ENCODE assay signal across 19 mouse cellular contexts in genomic region chr2:60711098-60711880, GRCm38 (mm10). TPM values are rescaled to one million over a fixed set of nuclear protein-coding genes. Genes with fewer than 3 reads are reported as not detected.
A peak's percentile ranks its signal among the peaks of the same experiment; 100 is the strongest.
DNase-seq lines count a peak whose midpoint lies in the region; ATAC-seq lines count a peak whose summit lies in the region.
"Had no signal": no experiment of that assay in that cellular context is flagged by ENCODE, and none has a peak within 500 bp of the region (broad histone marks: within the 10 kb centered on the region; RNA-seq: fewer than 3 reads in every experiment).

No protein-coding gene starts in this region.

- ATAC-seq in heart, embryonic 11.5 days (replicated peaks; ENCODE audit: insufficient number of reproducible peaks, low FRiP score, low TSS enrichment), result 0 out of 2 replicates have a peak, but pooled peaks have one; percentile 44
- ATAC-seq in kidney, embryonic 15.5 days (replicated peaks; ENCODE audit: low FRiP score), result no peak
- ATAC-seq in stomach, embryonic 14.5 days (ENCODE audit: insufficient number of reproducible peaks, insufficient read depth, low FRiP score, low read depth), result no peak
- ATAC-seq: forebrain, embryonic 13.5 days; intestine, embryonic 15.5 days; midbrain, embryonic 16.5 days had no signal

- peaks cover 19% of the 10 kb centered on the region for H3K4me1 ChIP-seq in heart, embryonic 11.5 days (ENCODE audit: control insufficient read depth, insufficient read depth, low read length)
- peaks cover 45% of the 10 kb centered on the region for H3K4me1 ChIP-seq in kidney, embryonic 15.5 days
- peaks cover 53% of the 10 kb centered on the region for H3K4me1 ChIP-seq in embryonic facial prominence, embryonic 10.5 days
- H3K4me1 ChIP-seq in stomach, embryonic 14.5 days (ENCODE audit: control insufficient read depth, insufficient read depth, low read length), result 0 out of 2 replicates have a peak, but pooled peaks cover 9% of the 10 kb centered on the region
- H3K4me1 ChIP-seq: liver, embryonic 15.5 days had no signal

- no peaks in the 10 kb centered on the region for H3K36me3 ChIP-seq in heart, embryonic 11.5 days (ENCODE audit: control insufficient read depth, insufficient read depth, low read length)
- H3K36me3 ChIP-seq in kidney, embryonic 15.5 days, result no peaks in the 10 kb centered on the region
- H3K36me3 ChIP-seq in embryonic facial prominence, embryonic 10.5 days (replicated peaks), result no peaks in the 10 kb centered on the region
- no peaks in the 10 kb centered on the region for H3K36me3 ChIP-seq in stomach, embryonic 14.5 days (ENCODE audit: control insufficient read depth, insufficient read depth, low read length)
- H3K36me3 ChIP-seq: hindbrain, embryonic 12.5 days; intestine, embryonic 15.5 days; liver, embryonic 15.5 days had no signal

- 54% methylated on average over 7 of the region's 7 CpGs for WGBS in heart, embryonic 11.5 days (ENCODE audit: insufficient replicate concordance)
- WGBS in kidney, embryonic 15.5 days, result 66% methylated on average over 7 of the region's 7 CpGs
- WGBS in embryonic facial prominence, embryonic 10.5 days, result 84% methylated on average over 7 of the region's 7 CpGs
- 72% methylated on average over 7 of the region's 7 CpGs for WGBS in stomach, embryonic 14.5 days

- peak overlapping the region; percentile 22 for H3K27ac ChIP-seq in heart, embryonic 11.5 days (ENCODE audit: low read depth, low read length)
- H3K27ac ChIP-seq in kidney, embryonic 15.5 days, result peak overlapping the region; percentile 0; the same call in 1 of the 2 replicates
- peak overlapping the region; percentile 30; the same call in 1 of the 2 replicates for H3K27ac ChIP-seq in embryonic facial prominence, embryonic 10.5 days (replicated peaks)
- H3K27ac ChIP-seq in stomach, embryonic 14.5 days (ENCODE audit: low read length), result peak overlapping the region; percentile 18; the same call in 1 of the 2 replicates
- H3K27ac ChIP-seq: forebrain, embryonic 13.5 days; hindbrain, embryonic 12.5 days; intestine, embryonic 15.5 days; liver, embryonic 15.5 days had no signal

- DNase-seq in heart, adult 9 months (ENCODE audit: low spot score in 2 of 2), result no peak
- DNase-seq in kidney, postnatal 14 days, result no peak
- DNase-seq in embryonic facial prominence, embryonic 10.5 days (ENCODE audit: low spot score), result peak; percentile 6
- DNase-seq in layer of hippocampus, postnatal 36 days, result no peak
- DNase-seq in embryo, embryonic 10 days (ENCODE audit: low spot score), result no peak
- DNase-seq: cerebellum, postnatal 25 days; gastrocnemius, postnatal 36 days; retina, postnatal 1 day; right cerebral cortex, postnatal 4 days had no signal

- H3K27me3 ChIP-seq in heart, embryonic 11.5 days (ENCODE audit: control insufficient read depth, insufficient read depth, low read length), result no peaks in the 10 kb centered on the region
- no peaks in the 10 kb centered on the region for H3K27me3 ChIP-seq in kidney, embryonic 15.5 days
- H3K27me3 ChIP-seq in embryonic facial prominence, embryonic 10.5 days (replicated peaks; ENCODE audit: low read depth, poor library complexity, severe bottlenecking), result peaks cover 5% of the 10 kb centered on the region
- no peaks in the 10 kb centered on the region for H3K27me3 ChIP-seq in stomach, embryonic 14.5 days (ENCODE audit: control insufficient read depth, insufficient read depth, low read length)
- H3K27me3 ChIP-seq: intestine, embryonic 15.5 days; liver, embryonic 15.5 days had no signal

- H3K4me2 ChIP-seq in heart, embryonic 11.5 days, result no peak overlapping the region
- no peak overlapping the region for H3K4me2 ChIP-seq in kidney, embryonic 15.5 days
- no peak overlapping the region for H3K4me2 ChIP-seq in stomach, embryonic 14.5 days (replicated peaks; ENCODE audit: low read depth, low read length)
- H3K4me2 ChIP-seq: forebrain, embryonic 13.5 days; hindbrain, embryonic 12.5 days; intestine, embryonic 15.5 days; liver, embryonic 15.5 days had no signal

- no peak overlapping the region for H3K4me3 ChIP-seq in heart, embryonic 11.5 days (ENCODE audit: low read depth, low read length)
- H3K4me3 ChIP-seq in kidney, embryonic 15.5 days (replicated peaks), result no peak overlapping the region
- H3K4me3 ChIP-seq in embryonic facial prominence, embryonic 10.5 days, result no peak overlapping the region
- no peak overlapping the region for H3K4me3 ChIP-seq in stomach, embryonic 14.5 days (ENCODE audit: low read depth, low read length)
- H3K4me3 ChIP-seq: forebrain, embryonic 13.5 days; hindbrain, embryonic 12.5 days; intestine, embryonic 15.5 days; liver, embryonic 15.5 days had no signal

- H3K9me3 ChIP-seq in heart, embryonic 11.5 days (replicated peaks; ENCODE audit: control insufficient read depth, low read length), result no peaks in the 10 kb centered on the region
- H3K9me3 ChIP-seq in kidney, embryonic 15.5 days (replicated peaks), result no peaks in the 10 kb centered on the region
- H3K9me3 ChIP-seq in embryonic facial prominence, embryonic 10.5 days, result no peaks in the 10 kb centered on the region
- no peaks in the 10 kb centered on the region for H3K9me3 ChIP-seq in stomach, embryonic 14.5 days (ENCODE audit: control insufficient read depth, low read depth, low read length)
- H3K9me3 ChIP-seq: forebrain, embryonic 13.5 days; hindbrain, embryonic 12.5 days; intestine, embryonic 15.5 days; liver, embryonic 15.5 days had no signal

- H3K9ac ChIP-seq in heart, embryonic 11.5 days (ENCODE audit: low read depth, low read length), result no peak overlapping the region
- no peak overlapping the region for H3K9ac ChIP-seq in kidney, embryonic 15.5 days
- H3K9ac ChIP-seq in stomach, embryonic 14.5 days (replicated peaks; ENCODE audit: low read depth, low read length), result no peak overlapping the region
- H3K9ac ChIP-seq: forebrain, embryonic 13.5 days; hindbrain, embryonic 12.5 days; intestine, embryonic 15.5 days; liver, embryonic 15.5 days had no signal

RNA-seq across cellular contexts. Expression of gene Itgb6, which starts 11.2 kb away (rescaled TPM):
- 0.20 TPM in 1 of 2 replicates, not detected in the other for polyA plus RNA-seq in heart, embryonic 11.5 days (2014; fragmentation: Nextera tagmentation; extraction: Ambion mirVana)
- 16.2 and 16.9 TPM in 2 replicates for polyA plus RNA-seq in kidney, embryonic 15.5 days (2015; fragmentation: Nextera tagmentation; extraction: Ambion mirVana)
- polyA plus RNA-seq in embryonic facial prominence, embryonic 10.5 days (2016; fragmentation: Nextera tagmentation; extraction: Ambion mirVana), result 0.67 and 1.4 TPM in 2 replicates
- polyA plus RNA-seq in stomach, embryonic 14.5 days (2014; fragmentation: Nextera tagmentation; extraction: Ambion mirVana), result 11.2 and 14.1 TPM in 2 replicates
- under 1 TPM in 1 of 2 experiments, not detected in 1; 0.08 TPM for total RNA-seq in layer of hippocampus, postnatal 36 days (2021)
- total RNA-seq: megakaryocyte-erythroid progenitor cell, adult 5-6 weeks; MEL had no signal
- polyA plus RNA-seq: forebrain, embryonic 13.5 days; midbrain, embryonic 16.5 days had no signal
